ENCODE assay signal across 21 mouse cellular contexts in genomic region chr1:170455910-170456700, GRCm38 (mm10).
DNase-seq lines count a peak whose midpoint lies in the region; ATAC-seq and TF ChIP-seq lines count a peak whose summit lies in the region.
"Had no signal": no experiment of that assay in that cellular context is flagged by ENCODE, and none has a peak within 500 bp of the region (broad histone marks: within the 10 kb centered on the region; RNA-seq: fewer than 3 reads in every experiment).

No protein-coding gene starts in this region.

- TF ChIP-seq CTCF in hindbrain, postnatal 0 days (IDR thresholded peaks at IDR 0.05; ENCODE audit: low read depth) = no peak
- no peak for TF ChIP-seq CTCF in liver, adult 2 months (IDR thresholded peaks at IDR 0.05; ENCODE audit: low read depth, low read length)

- H3K9ac ChIP-seq in hindbrain, embryonic 12.5 days = no peak overlapping the region
- H3K9ac ChIP-seq in hindbrain, postnatal 0 days (replicated peaks; ENCODE audit: low read length) = no peak overlapping the region
- H3K9ac ChIP-seq in liver, adult 2 months (ENCODE audit: low read depth, low read length) = no peak overlapping the region
- H3K9ac ChIP-seq in liver, embryonic 12.5 days = no peak overlapping the region
- no peak overlapping the region for H3K9ac ChIP-seq in hindbrain, embryonic 16.5 days (ENCODE audit: low read depth, low read length)
- no peak overlapping the region for H3K9ac ChIP-seq in neural tube, embryonic 15.5 days (replicated peaks)
- H3K9ac ChIP-seq in intestine, embryonic 15.5 days = no peak overlapping the region
- H3K9ac ChIP-seq: embryonic facial prominence, embryonic 13.5 days; heart, embryonic 15.5 days had no signal

- H3K27ac ChIP-seq in hindbrain, embryonic 12.5 days = no peak overlapping the region
- no peak overlapping the region for H3K27ac ChIP-seq in hindbrain, postnatal 0 days
- H3K27ac ChIP-seq in liver, adult 2 months (replicated peaks; ENCODE audit: insufficient read depth, low read depth, low read length) = no peak overlapping the region
- H3K27ac ChIP-seq in liver, embryonic 12.5 days = no peak overlapping the region
- no peak overlapping the region for H3K27ac ChIP-seq in hindbrain, embryonic 16.5 days (ENCODE audit: low read depth, low read length)
- 0 out of 2 replicates have a peak overlapping the region, but pooled peaks have one; percentile 41 for H3K27ac ChIP-seq in neural tube, embryonic 15.5 days (replicated peaks)
- no peak overlapping the region for H3K27ac ChIP-seq in intestine, embryonic 15.5 days
- H3K27ac ChIP-seq: embryonic facial prominence, embryonic 13.5 days; heart, adult 2 months; heart, embryonic 15.5 days had no signal

- H3K4me3 ChIP-seq in hindbrain, embryonic 12.5 days = no peak overlapping the region
- H3K4me3 ChIP-seq in hindbrain, postnatal 0 days (ENCODE audit: low read length) = no peak overlapping the region
- H3K4me3 ChIP-seq in liver, adult 2 months (ENCODE audit: insufficient read depth, low read depth, low read length) = no peak overlapping the region
- no peak overlapping the region for H3K4me3 ChIP-seq in liver, embryonic 12.5 days
- no peak overlapping the region for H3K4me3 ChIP-seq in hindbrain, embryonic 16.5 days (ENCODE audit: low read length)
- H3K4me3 ChIP-seq in neural tube, embryonic 15.5 days (replicated peaks) = no peak overlapping the region
- no peak overlapping the region for H3K4me3 ChIP-seq in intestine, embryonic 15.5 days (replicated peaks)
- H3K4me3 ChIP-seq: embryonic facial prominence, embryonic 13.5 days; heart, adult 2 months; heart, embryonic 15.5 days had no signal

- H3K27me3 ChIP-seq in hindbrain, embryonic 12.5 days = no peaks in the 10 kb centered on the region
- no peaks in the 10 kb centered on the region for H3K27me3 ChIP-seq in hindbrain, postnatal 0 days (ENCODE audit: insufficient read depth, low read length)
- H3K27me3 ChIP-seq in liver, adult 2 months (ENCODE audit: control insufficient read depth, insufficient read depth, low read length) = no peaks in the 10 kb centered on the region
- no peaks in the 10 kb centered on the region for H3K27me3 ChIP-seq in liver, embryonic 12.5 days (replicated peaks)
- no peaks in the 10 kb centered on the region for H3K27me3 ChIP-seq in hindbrain, embryonic 16.5 days (replicated peaks; ENCODE audit: control insufficient read depth, insufficient read depth, low read length)
- no peaks in the 10 kb centered on the region for H3K27me3 ChIP-seq in neural tube, embryonic 15.5 days (replicated peaks)
- H3K27me3 ChIP-seq in intestine, embryonic 15.5 days (replicated peaks) = no peaks in the 10 kb centered on the region
- H3K27me3 ChIP-seq: embryonic facial prominence, embryonic 13.5 days; heart, embryonic 15.5 days; Patski had no signal

- DNase-seq in hindbrain, postnatal 0 days (ENCODE audit: low spot score) = no peak
- peak; percentile 94 for DNase-seq in liver, adult 2 months (ENCODE audit: extremely low read depth, low read depth, low spot score)
- DNase-seq: adrenal gland, postnatal 14 days; cerebellum, adult 11-12 months; cerebellum, adult 9-10 months; cerebellum, postnatal 36 days; gastrocnemius, postnatal 14 days; heart, adult 2 months; heart, postnatal 14 days had no signal

- H3K9me3 ChIP-seq in hindbrain, embryonic 12.5 days (replicated peaks) = 0 out of 2 replicates have a peak, but pooled peaks cover 5% of the 10 kb centered on the region
- no peaks in the 10 kb centered on the region for H3K9me3 ChIP-seq in hindbrain, postnatal 0 days (ENCODE audit: low read length)
- H3K9me3 ChIP-seq in liver, embryonic 12.5 days (replicated peaks) = no peaks in the 10 kb centered on the region
- H3K9me3 ChIP-seq in hindbrain, embryonic 16.5 days (ENCODE audit: control insufficient read depth, low read length) = no peaks in the 10 kb centered on the region
- no peaks in the 10 kb centered on the region for H3K9me3 ChIP-seq in neural tube, embryonic 15.5 days (replicated peaks)
- H3K9me3 ChIP-seq in intestine, embryonic 15.5 days = no peaks in the 10 kb centered on the region
- H3K9me3 ChIP-seq: heart, embryonic 15.5 days had no signal

- no peak for TF ChIP-seq POLR2A in liver, adult 2 months (IDR thresholded peaks at IDR 0.05; ENCODE audit: extremely low read depth, insufficient read depth, low read length)

- WGBS in hindbrain, embryonic 12.5 days = 78% methylated on average over 14 of the region's 14 CpGs
- 69% methylated on average over 14 of the region's 14 CpGs for WGBS in hindbrain, postnatal 0 days
- WGBS in liver, adult 2 months = 50% methylated on average over 14 of the region's 14 CpGs
- WGBS in liver, embryonic 12.5 days (ENCODE audit: insufficient replicate concordance) = 74% methylated on average over 14 of the region's 14 CpGs
- WGBS in hindbrain, embryonic 16.5 days = 67% methylated on average over 14 of the region's 14 CpGs
- 56% methylated on average over 14 of the region's 14 CpGs for WGBS in neural tube, embryonic 15.5 days
- WGBS in intestine, embryonic 15.5 days = 88% methylated on average over 14 of the region's 14 CpGs

- H3K36me3 ChIP-seq in hindbrain, embryonic 12.5 days = no peaks in the 10 kb centered on the region
- no peaks in the 10 kb centered on the region for H3K36me3 ChIP-seq in hindbrain, postnatal 0 days (ENCODE audit: insufficient read depth, low read length)
- H3K36me3 ChIP-seq in liver, adult 2 months (ENCODE audit: control insufficient read depth, insufficient read depth, low read length) = no peaks in the 10 kb centered on the region
- H3K36me3 ChIP-seq in liver, embryonic 12.5 days = no peaks in the 10 kb centered on the region
- no peaks in the 10 kb centered on the region for H3K36me3 ChIP-seq in hindbrain, embryonic 16.5 days (ENCODE audit: control insufficient read depth, insufficient read depth, low read length)
- no peaks in the 10 kb centered on the region for H3K36me3 ChIP-seq in neural tube, embryonic 15.5 days
- H3K36me3 ChIP-seq in intestine, embryonic 15.5 days = no peaks in the 10 kb centered on the region
- H3K36me3 ChIP-seq: embryonic facial prominence, embryonic 13.5 days; heart, embryonic 15.5 days had no signal

- ATAC-seq in hindbrain, embryonic 12.5 days (ENCODE audit: low FRiP score) = 0 out of 2 replicates have a peak, but pooled peaks have one; percentile 27
- no peak for ATAC-seq in hindbrain, postnatal 0 days
- ATAC-seq in liver, embryonic 12.5 days = no peak
- ATAC-seq in hindbrain, embryonic 16.5 days = peak; percentile 41
- peak; percentile 55 for ATAC-seq in neural tube, embryonic 15.5 days (ENCODE audit: low FRiP score)
- no peak for ATAC-seq in intestine, embryonic 15.5 days
- ATAC-seq: activated CD4-positive, CD25-positive, alpha-beta regulatory T cell, adult 4 months; forebrain, embryonic 16.5 days; inflammation-experienced regulatory T-cells, adult 6 months; Patski had no signal

- H3K4me2 ChIP-seq in hindbrain, embryonic 12.5 days (replicated peaks) = no peak overlapping the region
- H3K4me2 ChIP-seq in hindbrain, postnatal 0 days (ENCODE audit: low read depth, low read length) = no peak overlapping the region
- no peak overlapping the region for H3K4me2 ChIP-seq in liver, embryonic 12.5 days
- H3K4me2 ChIP-seq in hindbrain, embryonic 16.5 days (ENCODE audit: low read length) = no peak overlapping the region
- peak overlapping the region; percentile 9; the same call in 1 of the 2 replicates for H3K4me2 ChIP-seq in neural tube, embryonic 15.5 days
- no peak overlapping the region for H3K4me2 ChIP-seq in intestine, embryonic 15.5 days (replicated peaks)
- H3K4me2 ChIP-seq: embryonic facial prominence, embryonic 13.5 days; heart, embryonic 11.5 days; heart, embryonic 15.5 days had no signal

- peaks cover 11% of the 10 kb centered on the region for H3K4me1 ChIP-seq in hindbrain, embryonic 12.5 days
- peaks cover 8% of the 10 kb centered on the region; the same call in 1 of the 2 replicates for H3K4me1 ChIP-seq in hindbrain, postnatal 0 days (ENCODE audit: insufficient read depth, low read length)
- H3K4me1 ChIP-seq in liver, adult 2 months (ENCODE audit: control insufficient read depth, insufficient read depth, low read length) = peaks cover 2% of the 10 kb centered on the region; the same call in 1 of the 2 replicates
- H3K4me1 ChIP-seq in liver, embryonic 12.5 days = 0 out of 2 replicates have a peak, but pooled peaks cover 6% of the 10 kb centered on the region
- H3K4me1 ChIP-seq in hindbrain, embryonic 16.5 days (ENCODE audit: control insufficient read depth, insufficient read depth, low read depth, low read length) = peaks cover 5% of the 10 kb centered on the region
- peaks cover 26% of the 10 kb centered on the region for H3K4me1 ChIP-seq in neural tube, embryonic 15.5 days
- peaks cover 14% of the 10 kb centered on the region; the same call in 1 of the 2 replicates for H3K4me1 ChIP-seq in intestine, embryonic 15.5 days (replicated peaks)
- H3K4me1 ChIP-seq: embryonic facial prominence, embryonic 13.5 days had no signal

- peaks cover 26% of the 10 kb centered on the region; the same call in 1 of the 2 replicates for H3K79me2 ChIP-seq in liver, adult 2 months (ENCODE audit: control insufficient read depth, insufficient read depth, low read length)

Comparison
In these comparisons a context has a peak if more than half of its experiments do, and no peak if none do; other contexts are left out.
1. ATAC-seq: peak in hindbrain, embryonic 12.5 days (single experiment), hindbrain, embryonic 16.5 days (single experiment) and neural tube, embryonic 15.5 days (single experiment); none in hindbrain, postnatal 0 days (single experiment), liver, embryonic 12.5 days (single experiment) and intestine, embryonic 15.5 days (single experiment).